1 mouse cellular context compared by ENCODE assay signal in the genomic region with DNA sequence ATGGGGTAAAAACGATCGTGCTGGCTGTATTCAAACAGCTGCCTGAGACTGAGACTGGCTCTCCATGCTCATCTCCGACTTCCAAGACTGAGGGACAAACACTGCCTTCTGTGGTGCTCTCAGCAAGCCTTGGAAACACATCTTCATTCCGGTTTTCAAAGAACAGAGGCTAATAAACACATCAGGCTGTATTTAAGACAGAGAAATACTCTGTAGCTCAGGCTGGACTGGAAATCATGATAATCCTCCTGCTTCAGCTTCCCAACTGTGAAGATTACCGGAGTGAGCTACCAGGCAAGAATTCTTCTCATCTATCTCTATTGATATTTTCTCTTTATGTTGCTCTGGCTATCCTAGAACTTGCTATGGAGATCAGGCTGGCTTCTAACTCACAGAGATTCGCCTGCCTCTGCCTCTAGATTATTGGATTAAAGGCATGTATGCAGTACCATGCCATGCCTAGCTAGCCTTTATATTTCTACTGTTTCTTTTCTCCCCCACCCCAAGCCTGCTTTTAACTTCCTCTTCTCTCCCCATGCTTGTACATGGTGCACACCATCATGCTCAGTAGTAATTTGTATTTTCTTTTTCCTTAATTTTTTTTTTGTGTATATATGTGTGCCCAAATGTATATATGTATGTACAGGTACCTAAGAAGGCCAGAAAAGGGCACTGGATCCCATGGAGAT.
TF ChIP-seq lines count a peak whose summit lies in the region.

No protein-coding gene starts in this region.

TF ChIP-seq in MEL, 35 proteins besides CTCF, POLR2A, EP300 and RAD21 (continued from another document):
- TF ChIP-seq HCFC1 (IDR thresholded peaks at IDR 0.05; ENCODE audit: low read depth, low read length) (peak; percentile 47), MAX (IDR thresholded peaks at IDR 0.05; ENCODE audit: low read length) (no peak), GATA1 (IDR thresholded peaks at IDR 0.05; ENCODE audit: low read depth, low read length) (0 out of 2 replicates have a peak, but pooled peaks have one; percentile 11), MYC (IDR thresholded peaks at IDR 0.05; ENCODE audit: low read depth, low read length) (peak; percentile 73; the same call in 1 of the 2 replicates), USF1 (IDR thresholded peaks at IDR 0.05; ENCODE audit: low read depth, low read length) (no peak), ELF1 (IDR thresholded peaks at IDR 0.05; ENCODE audit: low read depth, low read length) (no peak), TCF12 (IDR thresholded peaks at IDR 0.05; ENCODE audit: low read depth, low read length) (0 out of 2 replicates have a peak, but pooled peaks have one; percentile 12), MAFK (IDR thresholded peaks at IDR 0.05; ENCODE audit: borderline replicate concordance, low read depth, low read length) (no peak), POLR2AphosphoS5 (IDR thresholded peaks at IDR 0.05; ENCODE audit: borderline replicate concordance, low read depth, low read length) (no peak), ZKSCAN1 (IDR thresholded peaks at IDR 0.05; ENCODE audit: low read depth, low read length) (no peak), SIN3A (IDR thresholded peaks at IDR 0.05; ENCODE audit: low read length) (no peak), KAT2A (conservative IDR thresholded peaks at IDR 0.05; ENCODE audit: low read depth, low read length) (no peak), BHLHE40 (IDR thresholded peaks at IDR 0.05; ENCODE audit: borderline replicate concordance, low read depth, low read length) (no peak), POLR2AphosphoS2 (IDR thresholded peaks at IDR 0.05; ENCODE audit: low read length) (no peak), JUND (IDR thresholded peaks at IDR 0.05; ENCODE audit: low read depth, low read length) (no peak), NELFE (IDR thresholded peaks at IDR 0.05; ENCODE audit: low read depth, low read length) (no peak), SMC3 (IDR thresholded peaks at IDR 0.05; ENCODE audit: low read depth, low read length) (no peak), ZC3H11A (IDR thresholded peaks at IDR 0.05; ENCODE audit: low read depth, low read length) (no peak), MEF2A (IDR thresholded peaks at IDR 0.05; ENCODE audit: extremely low read depth, insufficient replicate concordance, low read depth, low read length, poor library complexity, severe bottlenecking) (no peak)
